Mouse (Mus musculus) ES-Bruce4 (cell line): ENCODE results near the gene Pigyl.

ENCODE experiments used
- CTCF ChIP-seq: IDR thresholded peaks from one replicate; pipeline ENCODE4 v1.8.1; 2011; ENCODE audit warnings: low read depth, low read length
- EP300 ChIP-seq: IDR thresholded peaks from 2 replicates; pipeline ENCODE4 v1.6.1; 2011; ENCODE audit warnings: low read depth, low read length; ENCODE audit not compliant: insufficient read depth
- POLR2A ChIP-seq: IDR thresholded peaks from one replicate; pipeline ENCODE4 v1.8.1; 2011; ENCODE audit warnings: low read length; ENCODE audit not compliant: insufficient read depth

DNA sequence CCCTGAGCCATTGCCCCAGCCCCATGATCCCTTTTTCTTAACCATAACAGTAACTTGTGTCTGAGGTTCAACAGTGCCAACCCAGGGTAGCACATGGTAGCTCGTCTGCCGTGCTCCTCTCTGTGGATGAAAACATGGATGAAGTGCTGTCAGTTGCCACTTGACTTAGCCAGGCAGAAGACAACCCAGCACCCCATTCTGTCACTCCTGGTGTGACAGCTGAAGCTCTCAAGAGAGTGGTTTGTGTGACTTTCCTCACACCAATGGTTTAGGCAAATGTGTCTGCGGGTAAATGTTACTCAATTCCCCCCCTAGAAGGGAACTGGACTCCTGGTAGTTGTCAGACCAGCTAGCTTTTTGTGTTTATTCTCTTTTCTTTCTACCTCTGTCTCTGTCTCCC lies 34.6 kb upstream of the Pigyl start:
- no peak for TF ChIP-seq CTCF
- TF ChIP-seq EP300 = no peak
- TF ChIP-seq POLR2A = no peak
